Mouse (Mus musculus): ENCODE results near the gene Bahcc1. TPM values are rescaled to one million over a fixed set of nuclear protein-coding genes. Genes with fewer than 3 reads are reported as not detected.
A peak's percentile ranks its signal among the peaks of the same experiment; 100 is the strongest.

Gene Bahcc1
- polyA plus RNA-seq, 1 experiment from 2014 or later, result 30.3 TPM

- DNase-seq (ENCODE audit: low spot score), result peak; percentile 76
- Histone ChIP-seq H3K36me3 (ENCODE audit: control insufficient read depth, insufficient read depth, low read length) (no peaks in the 10 kb centered on the region), H3K4me3 (ENCODE audit: low read depth, low read length) (peak overlapping the region; percentile 94), H3K9me3 (ENCODE audit: control insufficient read depth, low read length) (no peaks in the 10 kb centered on the region), H3K27ac (ENCODE audit: low read depth, low read length) (peak overlapping the region; percentile 95), H3K27me3 (ENCODE audit: control insufficient read depth, insufficient read depth, low read length) (no peaks in the 10 kb centered on the region), H3K4me2 (ENCODE audit: low read depth, low read length, severe bottlenecking) (peak overlapping the region; percentile 98), H3K9ac (ENCODE audit: low read length) (peak overlapping the region; percentile 99), H3K4me1 (replicated peaks; ENCODE audit: control insufficient read depth, insufficient read depth, low read length) (peaks cover 31% of the 10 kb centered on the region)
- WGBS, result under 1% methylated on average over 43 of the region's 43 CpGs
- no peak for ATAC-seq (replicated peaks; ENCODE audit: low FRiP score)
Measured at GRCm38 (mm10) chr11:120187236-120188101, 45.3 kb upstream of the Bahcc1 start.

DNA sequence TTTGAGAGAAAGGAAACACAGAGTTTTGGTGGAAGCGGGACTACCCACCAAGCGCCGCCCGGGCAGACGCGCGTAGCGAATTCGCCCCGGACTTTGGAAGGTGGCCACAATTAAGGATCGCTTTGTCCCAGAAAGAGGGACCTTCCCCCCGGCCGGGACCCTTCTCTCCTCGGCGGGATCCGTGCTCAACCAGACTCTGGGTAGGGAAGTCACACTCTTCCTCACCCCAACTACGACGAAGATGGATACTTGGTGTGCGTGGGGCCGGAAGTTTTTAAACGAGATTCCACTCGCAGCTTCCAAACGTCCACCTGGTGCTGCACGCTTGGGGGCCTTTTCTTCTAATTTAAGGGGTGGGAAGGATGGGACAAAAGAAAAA is 44.7 kb upstream of the Bahcc1 start:
- Histone ChIP-seq H3K36me3 (ENCODE audit: control insufficient read depth, insufficient read depth, low read length) (no peaks in the 10 kb centered on the region), H3K9me3 (ENCODE audit: control insufficient read depth, low read length) (no peaks in the 10 kb centered on the region), H3K4me1 (replicated peaks; ENCODE audit: control insufficient read depth, insufficient read depth, low read length) (peaks cover 30% of the 10 kb centered on the region), H3K9ac (ENCODE audit: low read length) (peak overlapping the region; percentile 99), H3K27me3 (ENCODE audit: control insufficient read depth, insufficient read depth, low read length) (no peaks in the 10 kb centered on the region), H3K27ac (ENCODE audit: low read depth, low read length) (peak overlapping the region; percentile 95), H3K4me3 (ENCODE audit: low read depth, low read length) (peak overlapping the region; percentile 94), H3K4me2 (ENCODE audit: low read depth, low read length, severe bottlenecking) (peak overlapping the region; percentile 98)
- DNase-seq (ENCODE audit: low spot score), result peak; percentile 76
- no peak for ATAC-seq (replicated peaks; ENCODE audit: low FRiP score)
- WGBS, result under 1% methylated on average over 24 of the region's 24 CpGs

DNA sequence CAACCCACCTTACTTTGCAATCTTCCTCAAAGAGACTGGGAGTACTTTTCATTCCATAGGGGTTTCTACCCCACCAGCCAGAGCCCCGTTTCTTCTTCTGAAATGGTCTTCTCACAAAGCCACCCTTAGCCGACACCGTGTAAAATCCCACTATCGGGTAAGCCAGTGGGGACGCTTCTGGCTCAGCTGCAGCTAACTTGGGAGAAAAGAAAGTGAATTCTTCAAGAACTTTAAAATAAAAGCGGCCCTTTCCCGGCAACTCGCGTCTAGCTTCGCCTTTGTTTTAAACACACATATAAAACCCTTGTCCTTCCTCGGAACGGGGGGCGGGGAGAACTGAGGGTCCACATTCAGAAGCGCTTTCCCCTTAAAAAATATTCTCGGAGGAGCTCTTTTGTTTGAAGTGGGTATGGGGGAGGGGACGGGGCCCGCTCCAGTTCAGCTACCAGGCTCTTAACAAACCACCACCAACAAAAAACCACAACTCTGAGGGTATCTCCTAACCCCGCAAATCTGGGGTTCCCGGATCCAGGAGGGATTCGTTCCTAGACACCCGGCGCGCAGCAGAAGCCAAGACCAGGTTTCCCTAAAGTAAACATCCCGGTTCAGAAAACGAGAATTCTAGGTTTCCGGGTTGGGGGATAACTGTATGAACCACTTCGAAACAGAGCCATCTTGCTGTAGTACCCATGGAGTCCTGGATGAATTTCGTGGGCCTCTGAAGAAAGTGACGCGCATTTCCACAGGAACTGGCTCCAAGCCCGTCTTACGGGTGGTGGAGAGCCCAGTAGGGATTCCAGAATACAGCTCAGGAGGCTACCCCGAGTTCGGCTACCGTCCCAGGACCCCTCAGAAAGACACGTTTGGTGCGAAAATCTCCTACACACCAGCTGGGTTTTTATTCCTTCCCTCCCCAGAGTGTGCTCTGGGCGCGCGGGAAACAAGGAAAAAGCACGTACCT is 44.0 kb upstream of the Bahcc1 start:
- under 1% methylated on average over 40 of the region's 41 CpGs for WGBS
- H3K36me3 ChIP-seq (ENCODE audit: control insufficient read depth, insufficient read depth, low read length), result no peaks in the 10 kb centered on the region
- peak overlapping the region; percentile 98 for H3K4me2 ChIP-seq (ENCODE audit: low read depth, low read length, severe bottlenecking)
- H3K9me3 ChIP-seq (ENCODE audit: control insufficient read depth, low read length), result no peaks in the 10 kb centered on the region
- H3K4me1 ChIP-seq (replicated peaks; ENCODE audit: control insufficient read depth, insufficient read depth, low read length), result peaks cover 24% of the 10 kb centered on the region
- H3K27ac ChIP-seq (ENCODE audit: low read depth, low read length), result peak overlapping the region; percentile 95
- H3K9ac ChIP-seq (ENCODE audit: low read length), result peak overlapping the region; percentile 99
- peak overlapping the region; percentile 94 for H3K4me3 ChIP-seq (ENCODE audit: low read depth, low read length)
- DNase-seq (ENCODE audit: low spot score) (peak; percentile 84), ATAC-seq (replicated peaks; ENCODE audit: low FRiP score) (no peak)
- H3K27me3 ChIP-seq (ENCODE audit: control insufficient read depth, insufficient read depth, low read length), result no peaks in the 10 kb centered on the region

- Histone ChIP-seq H3K4me2 (ENCODE audit: low read depth, low read length, severe bottlenecking) (peak overlapping the region; percentile 98), H3K9me3 (ENCODE audit: control insufficient read depth, low read length) (no peaks in the 10 kb centered on the region), H3K27ac (ENCODE audit: low read depth, low read length) (peak overlapping the region; percentile 95), H3K9ac (ENCODE audit: low read length) (peak overlapping the region; percentile 99), H3K36me3 (ENCODE audit: control insufficient read depth, insufficient read depth, low read length) (no peaks in the 10 kb centered on the region), H3K27me3 (ENCODE audit: control insufficient read depth, insufficient read depth, low read length) (no peaks in the 10 kb centered on the region), H3K4me1 (replicated peaks; ENCODE audit: control insufficient read depth, insufficient read depth, low read length) (peaks cover 14% of the 10 kb centered on the region), H3K4me3 (ENCODE audit: low read depth, low read length) (peak overlapping the region; percentile 94)
- under 1% methylated on average over 67 of the region's 68 CpGs for WGBS
- peak; percentile 91 for ATAC-seq (replicated peaks; ENCODE audit: low FRiP score)
- peak; percentile 100 for DNase-seq (ENCODE audit: low spot score)
Measured at GRCm38 (mm10) chr11:120189459-120190312, 43.1 kb upstream of the Bahcc1 start.

DNA sequence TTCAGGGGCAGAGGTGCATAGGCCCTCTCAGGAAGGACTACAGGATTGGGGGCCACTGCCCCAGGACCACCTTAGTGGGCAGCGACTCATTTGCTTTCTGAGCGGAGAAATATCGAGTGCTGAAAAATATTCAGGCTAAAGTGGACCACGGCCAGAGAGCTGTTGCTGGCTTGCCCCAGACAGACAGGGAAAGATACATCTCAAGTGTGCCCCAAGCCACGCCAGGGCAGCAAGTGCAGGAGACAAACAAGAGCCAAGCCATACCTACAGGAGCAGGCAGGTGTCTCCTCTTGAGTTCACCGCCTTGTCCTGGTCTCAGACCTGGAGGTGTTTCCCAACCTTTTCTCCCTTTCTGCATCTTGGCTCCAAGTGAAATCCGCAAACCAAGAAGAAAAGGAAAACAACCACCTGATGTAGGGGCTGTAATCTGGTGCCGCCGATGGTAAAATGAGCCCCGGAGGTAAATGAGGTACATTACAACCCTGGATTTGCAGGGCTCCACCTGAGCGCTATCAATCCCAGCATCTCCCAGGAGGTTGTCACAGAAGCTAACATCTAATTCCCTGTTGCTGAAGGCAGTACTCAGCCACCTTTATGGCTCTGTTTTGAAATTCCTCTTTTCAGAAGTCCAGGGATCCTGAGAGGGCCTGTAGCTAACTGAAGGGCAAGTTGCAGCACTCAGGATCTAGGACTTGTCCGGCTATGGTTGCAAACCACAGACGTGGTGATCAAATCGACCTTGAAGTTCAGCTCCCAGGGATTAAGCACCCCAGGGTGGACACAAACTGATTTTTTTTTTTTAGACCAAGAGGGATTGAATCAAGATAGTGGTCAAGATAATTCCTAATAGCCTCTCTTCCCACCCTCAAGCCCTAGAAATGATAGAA is 42.0 kb upstream of the Bahcc1 start:
- Histone ChIP-seq H3K9ac (ENCODE audit: low read length) (peak overlapping the region; percentile 99), H3K27me3 (ENCODE audit: control insufficient read depth, insufficient read depth, low read length) (no peaks in the 10 kb centered on the region), H3K4me1 (replicated peaks; ENCODE audit: control insufficient read depth, insufficient read depth, low read length) (peaks cover 6% of the 10 kb centered on the region; the same call in 1 of the 2 replicates), H3K4me2 (ENCODE audit: low read depth, low read length, severe bottlenecking) (peak overlapping the region; percentile 60), H3K36me3 (ENCODE audit: control insufficient read depth, insufficient read depth, low read length) (no peaks in the 10 kb centered on the region), H3K4me3 (ENCODE audit: low read depth, low read length) (peak overlapping the region; percentile 94), H3K27ac (ENCODE audit: low read depth, low read length) (no peak overlapping the region), H3K9me3 (ENCODE audit: control insufficient read depth, low read length) (no peaks in the 10 kb centered on the region)
- 34% methylated on average over 14 of the region's 14 CpGs for WGBS
- DNase-seq (ENCODE audit: low spot score), result no peak
- 0 out of 2 replicates have a peak, but pooled peaks have one; percentile 1 for ATAC-seq (replicated peaks; ENCODE audit: low FRiP score)

GRCm38 (mm10) chr11:120198831-120199230 is 33.9 kb upstream of the Bahcc1 start:
- H3K4me3 ChIP-seq (ENCODE audit: low read depth, low read length), result no peak overlapping the region
- 59% methylated on average over 13 of the region's 13 CpGs for WGBS
- no peaks in the 10 kb centered on the region for H3K27me3 ChIP-seq (ENCODE audit: control insufficient read depth, insufficient read depth, low read length)
- H3K9ac ChIP-seq (ENCODE audit: low read length), result no peak overlapping the region
- H3K27ac ChIP-seq (ENCODE audit: low read depth, low read length), result no peak overlapping the region
- H3K4me2 ChIP-seq (ENCODE audit: low read depth, low read length, severe bottlenecking), result no peak overlapping the region
- no peaks in the 10 kb centered on the region for H3K36me3 ChIP-seq (ENCODE audit: control insufficient read depth, insufficient read depth, low read length)
- no peak for DNase-seq (ENCODE audit: low spot score)
- no peaks in the 10 kb centered on the region for H3K9me3 ChIP-seq (ENCODE audit: control insufficient read depth, low read length)
- ATAC-seq (replicated peaks; ENCODE audit: low FRiP score), result no peak
- H3K4me1 ChIP-seq (replicated peaks; ENCODE audit: control insufficient read depth, insufficient read depth, low read length), result 0 out of 2 replicates have a peak, but pooled peaks cover 2% of the 10 kb centered on the region

- H3K9ac ChIP-seq (ENCODE audit: low read length), result no peak overlapping the region
- 72% methylated on average over 7 of the region's 7 CpGs for WGBS
- no peaks in the 10 kb centered on the region for H3K27me3 ChIP-seq (ENCODE audit: control insufficient read depth, insufficient read depth, low read length)
- no peak overlapping the region for H3K27ac ChIP-seq (ENCODE audit: low read depth, low read length)
- ATAC-seq (replicated peaks; ENCODE audit: low FRiP score) (no peak), DNase-seq (ENCODE audit: low spot score) (no peak)
- H3K4me1 ChIP-seq (replicated peaks; ENCODE audit: control insufficient read depth, insufficient read depth, low read length), result 0 out of 2 replicates have a peak, but pooled peaks cover 2% of the 10 kb centered on the region
- H3K4me3 ChIP-seq (ENCODE audit: low read depth, low read length), result no peak overlapping the region
- H3K9me3 ChIP-seq (ENCODE audit: control insufficient read depth, low read length), result no peaks in the 10 kb centered on the region
- no peaks in the 10 kb centered on the region for H3K36me3 ChIP-seq (ENCODE audit: control insufficient read depth, insufficient read depth, low read length)
- H3K4me2 ChIP-seq (ENCODE audit: low read depth, low read length, severe bottlenecking), result no peak overlapping the region
Measured at GRCm38 (mm10) chr11:120199766-120200165, 33.0 kb upstream of the Bahcc1 start.

Data from forebrain, embryonic 11.5 days (tissue).